Mouse (Mus musculus) limb, embryonic 14.5 days (tissue): Measurements from ENCODE around the gene Hsdl1. TPM values are rescaled to one million over a fixed set of nuclear protein-coding genes. Genes with fewer than 3 reads are reported as not detected.

Experiments used
- ATAC-seq: fragments of 200-750 bp; cut with Nextera tagmentation; 2 replicates; pipeline ENCODE4 v1.8.0; 2017; ENCODE audit warnings: low read depth, moderate number of reproducible peaks, moderate TSS enrichment; ENCODE audit not compliant: low FRiP score
- DNase-seq: peaks from one replicate; pipeline ENCODE4 v3.0.0-alpha.2; 2015; ENCODE audit warnings: low spot score
- H3K27ac ChIP-seq: fragments of 300-500 bp; sonication (generic); replicated peaks from 2 replicates; pipeline ENCODE4 v1.5.1; 2014; ENCODE audit warnings: low read depth, mild to moderate bottlenecking, low read length, moderate library complexity, mixed read lengths
- H3K27me3 ChIP-seq: fragments of 300-500 bp; sonication (generic); 2 replicates; pipeline ENCODE4 v1.6.1; 2014; ENCODE audit warnings: low read length, mixed read lengths; ENCODE audit not compliant: control insufficient read depth, insufficient read depth
- H3K36me3 ChIP-seq: fragments of 300-500 bp; sonication (generic); 2 replicates; pipeline ENCODE4 v1.6.1; 2014; ENCODE audit warnings: mild to moderate bottlenecking, low read length, moderate library complexity, mixed read lengths; ENCODE audit not compliant: control insufficient read depth, insufficient read depth
- H3K4me1 ChIP-seq: fragments of 300-500 bp; sonication (generic); 2 replicates; pipeline ENCODE4 v1.6.1; 2014; ENCODE audit warnings: antibody characterized with exemption, low read length, mixed read lengths; ENCODE audit not compliant: control insufficient read depth, insufficient read depth
- H3K4me2 ChIP-seq: fragments of 300-500 bp; sonication (generic); replicated peaks from 2 replicates; pipeline ENCODE4 v1.6.1; 2014; ENCODE audit warnings: low read depth, mild to moderate bottlenecking, low read length, moderate library complexity; ENCODE audit not compliant: severe bottlenecking
- H3K4me3 ChIP-seq: fragments of 300-500 bp; sonication (generic); replicated peaks from 2 replicates; pipeline ENCODE4 v1.5.1; 2014; ENCODE audit warnings: low read length
- H3K9ac ChIP-seq: fragments of 300-500 bp; sonication (generic); 2 replicates; pipeline ENCODE4 v1.6.1; 2014; ENCODE audit warnings: mild to moderate bottlenecking, low read depth, low read length, moderate library complexity; ENCODE audit not compliant: severe bottlenecking
- H3K9me3 ChIP-seq: fragments of 300-500 bp; sonication (generic); 2 replicates; pipeline ENCODE4 v1.6.1; 2016; ENCODE audit warnings: low read length; ENCODE audit not compliant: control insufficient read depth
- POLR2A ChIP-seq: fragments of 200-500 bp; IDR thresholded peaks from 2 replicates; pipeline ENCODE4 v1.8.0; 2012; ENCODE audit warnings: inconsistent platforms, mild to moderate bottlenecking, moderate library complexity, borderline replicate concordance; ENCODE audit not compliant: insufficient read depth, insufficient read length; ENCODE audit errors: extremely low read depth
- WGBS: fragments of 180-500 bp; shearing (Covaris S2); extraction: QIAGEN DNeasy Blood & Tissue Kit; methylation state at CpG from one replicate; pipeline ENCODE4 v1.1.7; 2014; 5-methylcytosine and 5-hydroxymethylcytosine counted together
- polyA plus RNA-seq, 2 experiments: library from polyadenylated mRNA; depleted of rRNA in 1 of 2; stranded (reverse) in 1 of 2; unstranded in 1 of 2; fragments of >200 nt; fragmentation: Nextera tagmentation in 1 of 2; extraction: Ambion mirVana in 1 of 2; gene quantifications; 2 replicates each; pipeline versions ENCODE4 v1.2.1 to v1.2.3; 2012 to 2014

The Hsdl1 gene
- polyA plus RNA-seq, 2 experiments = 15.5 to 34.2 TPM

DNA sequence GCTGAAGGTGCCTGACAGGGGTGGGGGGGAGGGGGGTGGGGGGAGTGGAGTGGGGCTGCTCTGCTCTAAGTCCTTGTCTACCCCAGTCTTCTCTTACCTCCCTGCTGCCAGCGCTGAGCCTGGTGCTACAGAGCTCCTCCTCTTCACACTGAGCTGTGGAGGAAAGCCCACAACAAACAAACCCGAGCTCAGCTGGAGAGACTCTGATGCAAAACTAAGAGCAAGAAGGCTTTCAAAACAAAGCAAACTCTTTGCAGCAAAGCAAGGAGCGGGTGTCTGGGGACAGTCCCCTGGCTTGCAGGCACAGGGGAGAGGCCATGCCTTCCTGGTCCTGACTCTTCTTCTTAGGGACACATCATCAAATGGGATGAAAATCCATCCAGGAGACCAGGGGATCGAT lies 5.1 kb downstream of the Hsdl1 start:
- Histone ChIP-seq H3K27me3 (no peaks in the 10 kb centered on the region), H3K9me3 (no peaks in the 10 kb centered on the region), H3K27ac (no peak overlapping the region), H3K4me3 (no peak overlapping the region), H3K36me3 (peaks cover 9% of the 10 kb centered on the region), H3K4me1 (peaks cover 7% of the 10 kb centered on the region; the same call in 1 of the 2 replicates), H3K9ac (no peak overlapping the region), H3K4me2 (no peak overlapping the region)
- WGBS = 40% methylated on average over 4 of the region's 4 CpGs
- no peak for TF ChIP-seq POLR2A
- ATAC-seq (no peak), DNase-seq (no peak)

- no peak overlapping the region for H3K27ac ChIP-seq
- DNase-seq (no peak), ATAC-seq (no peak)
- 61% methylated on average over 7 of the region's 7 CpGs for WGBS
- H3K4me2 ChIP-seq = no peak overlapping the region
- no peak for TF ChIP-seq POLR2A
- H3K9me3 ChIP-seq = no peaks in the 10 kb centered on the region
- H3K27me3 ChIP-seq = no peaks in the 10 kb centered on the region
- H3K4me1 ChIP-seq = peaks cover 3% of the 10 kb centered on the region; the same call in 1 of the 2 replicates
- H3K4me3 ChIP-seq = no peak overlapping the region
- H3K36me3 ChIP-seq = peaks cover 16% of the 10 kb centered on the region
- no peak overlapping the region for H3K9ac ChIP-seq
These were observed 6.0 kb downstream of the Hsdl1 start for GRCm38 (mm10) chr8:119568951-119569350.

DNA sequence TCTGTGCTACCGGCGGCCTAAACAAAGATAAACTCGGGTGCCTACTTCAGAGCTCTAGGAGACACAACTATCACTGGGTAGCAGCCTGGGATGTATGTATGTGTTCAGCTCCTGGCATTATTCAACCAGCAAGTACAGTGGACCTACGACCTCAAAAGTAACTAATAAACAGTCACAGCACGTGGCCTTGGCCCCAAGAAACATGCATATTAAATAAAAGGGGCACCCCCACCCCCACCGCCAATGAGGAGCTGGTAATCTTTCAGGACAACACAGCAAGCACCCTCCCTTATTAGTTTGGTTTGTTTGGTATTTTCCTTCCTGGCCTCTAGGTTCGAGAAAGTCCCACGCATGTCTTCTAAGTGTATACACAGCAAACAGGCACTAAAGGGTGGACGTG lies 6.7 kb downstream of the Hsdl1 start:
- 88% methylated on average over 9 of the region's 9 CpGs for WGBS
- H3K27me3 ChIP-seq = no peaks in the 10 kb centered on the region
- no peak overlapping the region for H3K9ac ChIP-seq
- no peak overlapping the region for H3K4me2 ChIP-seq
- H3K9me3 ChIP-seq = no peaks in the 10 kb centered on the region
- DNase-seq (no peak), ATAC-seq (no peak)
- H3K4me1 ChIP-seq = no peaks in the 10 kb centered on the region
- H3K36me3 ChIP-seq = peaks cover 23% of the 10 kb centered on the region
- H3K27ac ChIP-seq = no peak overlapping the region
- TF ChIP-seq POLR2A = no peak
- H3K4me3 ChIP-seq = no peak overlapping the region

DNA sequence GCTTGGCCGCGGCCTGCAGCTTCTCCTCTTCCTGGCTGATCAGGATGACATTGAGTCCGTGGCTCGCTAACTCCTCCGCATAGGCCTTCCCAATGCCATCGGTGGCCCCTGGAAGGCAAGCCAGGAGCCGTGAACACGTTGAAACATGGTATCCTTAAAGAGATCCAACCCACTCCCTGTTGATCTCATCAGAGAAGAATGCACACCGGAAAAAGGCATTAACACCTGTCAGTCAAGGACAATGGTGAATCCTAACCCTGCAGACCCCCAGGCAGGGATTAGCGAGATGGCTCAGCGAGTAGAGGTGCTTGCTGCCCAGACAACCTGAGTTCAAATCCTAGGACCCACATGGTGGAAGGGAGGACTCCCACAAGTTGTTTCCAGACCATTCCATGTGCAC lies 8.6 kb downstream of the Hsdl1 start:
- Histone ChIP-seq H3K27ac (no peak overlapping the region), H3K4me2 (no peak overlapping the region), H3K4me3 (no peak overlapping the region), H3K36me3 (peaks cover 39% of the 10 kb centered on the region), H3K9ac (no peak overlapping the region), H3K4me1 (no peaks in the 10 kb centered on the region), H3K27me3 (no peaks in the 10 kb centered on the region), H3K9me3 (no peaks in the 10 kb centered on the region)
- TF ChIP-seq POLR2A = no peak
- no peak for ATAC-seq
- WGBS = 78% methylated on average over 11 of the region's 11 CpGs
- no peak for DNase-seq

DNA sequence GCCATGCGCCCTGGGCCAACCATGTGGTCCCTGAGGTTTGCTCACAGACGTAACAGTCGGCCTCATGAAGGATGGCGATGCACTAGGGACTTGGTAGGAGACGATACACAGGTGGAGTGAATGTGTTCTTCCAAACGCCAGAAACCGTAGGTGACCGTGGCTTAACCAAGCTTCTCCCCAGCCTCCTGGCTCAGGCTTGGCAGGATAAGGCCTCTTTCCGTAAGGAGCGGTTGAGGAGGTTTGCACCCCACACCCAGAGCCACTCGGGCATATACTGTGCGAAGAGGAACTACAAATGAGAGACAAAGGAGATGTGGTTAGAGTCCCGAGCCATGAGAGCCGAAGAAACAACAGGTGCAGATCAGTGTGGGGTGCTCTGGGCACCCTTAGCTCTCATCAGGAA lies 11.1 kb downstream of the Hsdl1 start:
- ATAC-seq = no peak

GRCm38 (mm10) chr8:119559402-119559720 lies 15.6 kb downstream of the Hsdl1 start:
- no peak overlapping the region for H3K27ac ChIP-seq
- H3K4me3 ChIP-seq = no peak overlapping the region
- no peak for DNase-seq
- TF ChIP-seq POLR2A = no peak
- peak overlapping the region; percentile 51; the same call in 1 of the 2 replicates for H3K4me2 ChIP-seq
- 85% methylated on average over 6 of the region's 6 CpGs for WGBS
- no peaks in the 10 kb centered on the region for H3K27me3 ChIP-seq
- H3K9ac ChIP-seq = peak overlapping the region; percentile 88
- ATAC-seq = no peak
- no peaks in the 10 kb centered on the region for H3K9me3 ChIP-seq
- peaks cover 19% of the 10 kb centered on the region for H3K4me1 ChIP-seq
- peaks cover 27% of the 10 kb centered on the region for H3K36me3 ChIP-seq

More for the DNA sequence above, 11.1 kb downstream of the Hsdl1 start:
- TF ChIP-seq POLR2A = no peak
- H3K4me2 ChIP-seq = no peak overlapping the region
- peaks cover 9% of the 10 kb centered on the region for H3K4me1 ChIP-seq
- H3K27ac ChIP-seq = no peak overlapping the region
- no peaks in the 10 kb centered on the region for H3K9me3 ChIP-seq
- no peaks in the 10 kb centered on the region for H3K27me3 ChIP-seq
- DNase-seq = no peak
- no peak overlapping the region for H3K9ac ChIP-seq
- 88% methylated on average over 14 of the region's 14 CpGs for WGBS
- no peak overlapping the region for H3K4me3 ChIP-seq
- peaks cover 39% of the 10 kb centered on the region for H3K36me3 ChIP-seq
